Mouse (Mus musculus): ENCODE measurements at regions not wholly inside any gene's neighbourhood (a gene's known extent, or its start where the extent isn't known, plus 50 kb on each side); places are given as distances from the start of the nearest gene placed in this dataset.

DNA sequence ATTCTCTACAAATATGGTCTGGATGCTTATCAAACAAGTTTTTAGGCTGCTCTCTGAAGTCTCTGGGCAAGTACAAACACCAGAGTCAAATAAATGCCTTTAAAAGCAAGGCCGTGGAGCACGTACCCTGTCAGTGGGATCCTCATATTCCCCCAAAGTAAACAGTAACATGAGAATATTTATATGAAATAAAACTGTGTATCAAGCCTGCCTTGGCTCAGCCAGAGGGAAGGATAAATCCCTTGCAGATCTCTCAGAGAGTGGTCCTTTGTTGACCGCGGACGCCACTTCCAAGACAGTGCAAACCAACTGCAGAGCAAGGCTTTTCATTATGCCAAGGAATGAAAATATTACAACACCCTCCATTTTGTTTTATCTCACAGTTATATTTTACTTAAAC is 104.8 kb upstream of the 1700066M21Rik start:
- no peak for DNase-seq (ENCODE audit: low read depth)

DNA sequence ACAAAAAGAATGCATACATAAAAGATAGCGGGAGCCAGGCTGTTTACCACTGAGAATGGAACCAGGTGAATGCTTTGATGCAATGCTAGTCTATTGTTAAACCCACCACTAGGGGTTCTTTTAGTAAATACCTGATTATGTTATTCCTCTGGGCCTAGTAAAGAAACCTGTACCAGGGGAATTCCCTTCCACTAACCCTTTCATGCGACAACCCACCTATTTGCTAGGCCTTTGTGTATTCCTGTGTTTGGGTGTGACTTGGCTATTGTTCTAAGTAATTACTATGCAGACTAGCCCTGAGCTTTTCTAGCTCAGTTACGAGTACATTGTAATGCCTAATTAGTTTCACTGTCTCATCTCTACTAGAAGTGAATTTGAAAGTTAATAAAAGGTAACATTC is 95.9 kb upstream of the 1700066M21Rik start:
- DNase-seq (ENCODE audit: low read depth) = no peak

DNA sequence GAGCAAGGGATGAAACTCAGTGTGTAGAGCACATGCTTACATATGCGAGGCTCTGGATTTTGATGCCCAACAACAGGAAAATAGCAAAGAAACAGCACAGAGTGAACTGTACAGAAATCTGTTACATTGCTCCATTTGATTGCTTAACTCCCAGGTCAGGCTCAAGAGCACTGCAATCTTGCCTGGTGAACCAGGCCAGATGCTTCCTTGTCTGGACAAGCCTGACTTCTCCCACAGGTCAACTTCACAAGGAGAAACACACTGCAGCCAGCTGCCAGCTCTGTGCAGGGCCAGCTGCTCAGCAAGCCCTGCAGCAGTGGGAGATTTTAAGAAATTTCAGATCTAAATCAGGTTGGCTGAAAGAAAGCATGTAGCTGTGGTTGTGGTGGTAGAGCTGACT is 81.2 kb upstream of the 1700066M21Rik start:
- DNase-seq (ENCODE audit: low read depth) = no peak

DNA sequence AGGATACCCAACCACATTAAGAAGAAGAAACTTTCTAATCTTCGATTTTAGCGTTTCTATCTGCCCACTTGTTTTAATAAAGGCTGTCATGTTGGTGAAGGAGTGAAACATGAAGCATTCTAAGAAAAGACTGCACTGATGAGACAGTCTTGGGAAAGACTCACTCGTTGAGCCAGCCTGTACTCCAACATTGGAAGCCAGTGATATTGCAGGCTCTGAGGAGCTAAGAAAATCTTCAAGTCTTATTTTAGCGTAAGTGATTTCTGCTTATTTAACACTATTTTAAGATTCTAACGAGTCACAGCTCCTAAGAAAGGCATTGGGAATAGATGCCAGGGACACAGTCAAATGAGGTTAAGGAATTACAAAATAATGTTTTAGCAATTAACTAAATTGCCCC is 78.9 kb upstream of the 1700066M21Rik start:
- DNase-seq (ENCODE audit: low read depth) = no peak

DNA sequence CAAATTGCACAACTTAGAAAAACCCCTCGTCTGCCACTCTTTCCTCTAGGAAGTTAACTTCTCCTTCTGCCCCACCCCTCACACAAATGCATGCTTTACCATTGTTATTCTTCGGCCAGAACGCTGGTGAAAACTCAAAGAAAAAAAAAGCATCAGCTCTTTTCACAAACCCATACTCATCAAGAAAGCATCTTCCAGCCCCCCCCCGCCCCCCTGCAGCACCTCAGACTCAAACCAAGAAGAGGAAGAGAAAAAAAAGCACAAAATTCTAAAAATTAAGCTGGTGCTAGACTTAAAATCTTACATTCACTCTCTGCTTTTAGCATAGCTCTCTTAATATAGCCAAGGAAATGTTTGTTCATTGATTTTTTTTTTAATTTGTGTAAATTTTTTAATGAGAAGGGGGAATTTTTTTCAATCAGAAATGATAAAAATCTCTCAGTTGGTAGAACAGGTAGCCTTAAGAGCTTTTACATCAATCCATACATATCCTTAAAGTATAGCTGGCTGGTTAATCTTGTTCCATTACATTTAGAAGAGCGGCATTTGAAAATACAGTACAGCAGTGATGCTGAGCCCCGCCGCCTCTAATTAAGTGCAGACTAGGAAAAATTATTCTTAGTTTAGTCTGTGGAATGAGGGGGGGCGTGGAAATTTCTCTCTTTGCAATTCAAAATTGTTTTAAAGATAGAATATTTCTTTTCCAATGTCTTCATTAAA is 76.0 kb upstream of the 1700066M21Rik start:
- no peak for DNase-seq (ENCODE audit: low read depth)

DNA sequence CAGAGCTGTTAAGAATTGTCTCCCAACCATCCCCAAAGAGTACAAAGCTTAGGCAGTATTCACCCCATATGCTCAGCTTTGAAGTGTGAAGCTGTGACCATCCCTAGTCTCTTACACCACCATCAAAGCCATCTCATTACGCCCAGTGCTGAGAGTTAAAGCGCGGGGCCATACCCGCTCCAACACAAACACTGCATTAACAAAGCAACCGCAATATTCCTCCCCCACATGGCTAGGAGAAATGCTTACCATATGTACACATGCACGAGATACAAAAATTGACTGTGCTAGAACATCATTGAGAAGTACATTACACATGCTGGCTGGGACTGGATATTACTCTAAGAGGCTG is 75.5 kb upstream of the 1700066M21Rik start:
- DNase-seq (ENCODE audit: low read depth) = no peak

DNA sequence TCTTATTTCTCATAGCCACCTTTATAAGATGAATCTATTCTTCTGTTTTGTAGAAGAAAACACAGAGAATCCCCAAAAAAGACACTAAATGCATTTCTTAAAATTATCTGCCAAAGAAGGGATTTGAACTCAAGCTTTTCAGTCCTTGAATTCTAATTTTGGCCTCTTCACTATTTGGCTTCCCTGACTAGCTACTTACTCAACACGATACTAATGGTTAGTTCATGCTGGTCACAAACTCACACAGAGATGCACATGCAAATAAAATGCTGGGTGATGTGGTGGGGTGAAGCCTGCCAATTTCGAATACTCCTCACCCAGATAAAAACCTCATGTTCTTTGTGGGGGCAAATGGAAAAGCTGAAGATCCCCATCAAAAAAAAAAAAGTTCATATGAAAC is 72.7 kb upstream of the 1700066M21Rik start:
- DNase-seq (ENCODE audit: low read depth) = no peak

DNA sequence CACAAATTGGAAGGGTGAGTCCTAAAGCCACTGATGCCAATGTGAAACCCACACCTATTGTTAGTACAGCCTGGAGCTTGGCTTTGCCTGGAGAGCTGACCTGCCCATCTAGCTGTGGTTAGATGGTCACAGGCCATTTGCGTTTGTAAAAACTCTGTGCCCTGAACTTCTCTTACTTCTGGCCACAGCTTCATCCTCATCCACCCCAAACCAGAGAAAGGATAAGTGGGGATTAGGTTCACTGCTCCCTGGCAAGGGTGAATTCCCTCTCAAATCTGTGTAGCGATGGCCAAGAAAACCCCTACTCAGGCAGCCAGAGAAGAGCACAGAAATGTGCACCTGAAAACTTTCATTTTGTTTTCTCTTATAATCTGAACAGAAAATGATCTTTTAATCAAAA is 54.9 kb upstream of the 1700066M21Rik start:
- no peak for DNase-seq (ENCODE audit: low read depth)

DNA sequence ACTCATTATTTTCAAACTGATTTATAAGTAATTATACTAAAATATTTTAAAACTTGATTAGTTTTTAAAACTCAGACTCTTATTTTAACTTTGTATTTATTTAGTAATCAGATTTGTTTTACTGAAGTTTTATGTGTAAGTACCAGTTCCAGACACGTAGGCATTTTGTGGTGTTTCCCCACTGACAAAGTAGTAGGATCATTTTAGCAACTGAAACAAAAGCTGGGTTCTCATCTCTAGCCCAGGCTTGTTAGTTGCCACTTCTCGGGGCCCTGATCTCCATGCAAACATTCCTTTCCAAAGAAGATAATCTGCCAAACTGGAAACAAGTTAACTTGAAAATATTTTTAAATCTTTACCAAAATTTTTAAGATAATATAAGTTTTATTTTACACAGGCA is 54.3 kb upstream of the 1700066M21Rik start:
- no peak for DNase-seq (ENCODE audit: low read depth)

DNA sequence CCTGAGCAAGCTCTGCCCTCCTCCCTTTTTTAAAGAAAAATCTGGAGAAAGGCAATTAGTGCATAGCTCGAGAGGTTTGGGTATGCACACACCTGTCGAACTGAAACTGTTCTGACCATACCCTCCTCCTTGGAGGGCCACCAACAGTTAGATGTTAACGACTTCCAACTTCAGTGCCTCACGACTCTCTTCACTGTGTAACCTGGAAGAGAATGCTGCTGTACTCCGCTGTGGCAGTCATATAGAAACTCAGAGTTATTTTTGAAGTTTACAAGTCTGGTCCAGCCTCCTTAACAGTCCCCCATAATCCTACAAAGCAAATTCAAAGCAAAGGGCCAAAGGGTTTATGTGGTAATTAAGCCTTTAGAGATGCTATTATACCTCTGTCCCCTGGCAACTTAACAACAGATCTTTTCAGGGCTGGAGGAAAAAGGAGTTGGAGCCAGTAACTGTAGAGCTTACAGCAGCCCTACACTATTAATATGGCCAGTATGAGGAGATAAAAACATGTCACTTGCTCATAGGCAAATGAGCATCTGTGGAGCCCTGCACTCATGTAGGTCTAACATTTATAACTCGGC is 51.7 kb upstream of the 1700066M21Rik start:
- DNase-seq (ENCODE audit: low read depth) = no peak
